Mouse (Mus musculus) hindbrain, embryonic 16.5 days (tissue): ENCODE measurements around the gene Tob1. TPM values are rescaled to one million over a fixed set of nuclear protein-coding genes. Genes with fewer than 3 reads are reported as not detected.

Experiments
- ATAC-seq: fragments of 200-750 bp; cut with Nextera tagmentation; 2 replicates; pipeline ENCODE4 v1.8.0; 2017; ENCODE audit warnings: moderate TSS enrichment, moderate library complexity
- H3K27ac ChIP-seq: fragments of 300-500 bp; sonication (generic); 2 replicates; pipeline ENCODE4 v1.5.1; 2014; ENCODE audit warnings: low read depth, mild to moderate bottlenecking, control low read depth, low read length, moderate library complexity
- H3K27me3 ChIP-seq: fragments of 300-500 bp; sonication (generic); replicated peaks from 2 replicates; pipeline ENCODE4 v1.6.1; 2014; ENCODE audit warnings: low read length; ENCODE audit not compliant: control insufficient read depth, insufficient read depth
- H3K36me3 ChIP-seq: fragments of 300-500 bp; sonication (generic); 2 replicates; pipeline ENCODE4 v1.6.1; 2014; ENCODE audit warnings: mild to moderate bottlenecking, low read length, moderate library complexity, mixed read lengths; ENCODE audit not compliant: control insufficient read depth, insufficient read depth
- H3K4me1 ChIP-seq: fragments of 300-500 bp; sonication (generic); 2 replicates; pipeline ENCODE4 v1.6.1; 2014; ENCODE audit warnings: low read depth, low read length; ENCODE audit not compliant: control insufficient read depth, insufficient read depth
- H3K4me2 ChIP-seq: fragments of 300-500 bp; sonication (generic); 2 replicates; pipeline ENCODE4 v1.6.1; 2014; ENCODE audit warnings: mild to moderate bottlenecking, low read length, control low read depth, moderate library complexity
- H3K4me3 ChIP-seq: fragments of 300-500 bp; sonication (generic); 2 replicates; pipeline ENCODE4 v1.5.1; 2014; ENCODE audit warnings: mild to moderate bottlenecking, low read length, control low read depth, moderate library complexity
- H3K9ac ChIP-seq: fragments of 300-500 bp; sonication (generic); 2 replicates; pipeline ENCODE4 v1.6.1; 2014; ENCODE audit warnings: low read depth, mild to moderate bottlenecking, control low read depth, low read length, moderate library complexity
- H3K9me3 ChIP-seq: fragments of 300-500 bp; sonication (generic); 2 replicates; pipeline ENCODE4 v1.6.1; 2014; ENCODE audit warnings: mild to moderate bottlenecking, low read length, moderate library complexity; ENCODE audit not compliant: control insufficient read depth
- WGBS: fragments of 180-500 bp; shearing (Covaris S2); extraction: QIAGEN DNeasy Blood & Tissue Kit; methylation state at CpG from one replicate; pipeline ENCODE4 v1.1.7; 2014; 5-methylcytosine and 5-hydroxymethylcytosine counted together
- polyA plus RNA-seq: library from polyadenylated mRNA; unstranded; fragments of >200 nt; fragmentation: Nextera tagmentation; extraction: Ambion mirVana; gene quantifications from 2 replicates; pipeline ENCODE4 v1.2.1, GENCODE M21; 2015

Gene Tob1
- polyA plus RNA-seq = 29.1 and 29.2 TPM in 2 replicates

DNA sequence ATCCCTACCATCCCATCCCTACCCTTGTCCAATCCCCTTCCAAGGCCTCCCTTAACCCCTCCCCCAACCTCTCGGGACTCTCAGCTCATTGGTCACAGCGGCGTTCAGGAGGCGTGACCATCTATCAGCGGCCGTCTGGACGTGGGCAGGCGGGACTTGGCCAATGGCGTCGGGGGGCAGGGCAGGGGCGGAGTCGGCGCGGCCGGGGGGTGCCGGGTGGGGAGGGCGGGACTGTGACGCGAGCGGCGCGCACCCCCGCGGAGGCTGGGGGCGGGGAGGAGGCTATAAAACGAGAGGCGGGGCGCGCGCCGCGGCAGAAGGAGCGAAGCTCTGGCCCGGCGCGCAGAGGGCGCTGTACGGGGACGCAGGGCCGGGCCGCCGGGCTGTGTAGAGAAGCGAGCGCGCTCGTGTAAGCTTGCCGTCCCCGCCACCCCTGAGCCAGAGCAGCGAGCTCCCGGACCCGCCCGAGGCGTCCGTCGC is at the start of gene Tob1:
Gene Tob1, plus strand, starts transcription at position 331 of the 480 bp plus-strand sequence.
- Histone ChIP-seq H3K4me3 (peak within 1 kb of the TSS; percentile 88), H3K36me3 (peaks cover 12% of the 10 kb centered on the region), H3K9me3 (no peaks in the 10 kb centered on the region), H3K27ac (peak within 1 kb of the TSS; percentile 99), H3K4me1 (peaks cover 23% of the 10 kb centered on the region), H3K27me3 (no peaks in the 10 kb centered on the region), H3K4me2 (peak within 1 kb of the TSS; percentile 85), H3K9ac (peak within 1 kb of the TSS; percentile 99)
- peak; percentile 96 for ATAC-seq
- WGBS = 0% methylated on average over 36 of the region's 55 CpGs

DNA sequence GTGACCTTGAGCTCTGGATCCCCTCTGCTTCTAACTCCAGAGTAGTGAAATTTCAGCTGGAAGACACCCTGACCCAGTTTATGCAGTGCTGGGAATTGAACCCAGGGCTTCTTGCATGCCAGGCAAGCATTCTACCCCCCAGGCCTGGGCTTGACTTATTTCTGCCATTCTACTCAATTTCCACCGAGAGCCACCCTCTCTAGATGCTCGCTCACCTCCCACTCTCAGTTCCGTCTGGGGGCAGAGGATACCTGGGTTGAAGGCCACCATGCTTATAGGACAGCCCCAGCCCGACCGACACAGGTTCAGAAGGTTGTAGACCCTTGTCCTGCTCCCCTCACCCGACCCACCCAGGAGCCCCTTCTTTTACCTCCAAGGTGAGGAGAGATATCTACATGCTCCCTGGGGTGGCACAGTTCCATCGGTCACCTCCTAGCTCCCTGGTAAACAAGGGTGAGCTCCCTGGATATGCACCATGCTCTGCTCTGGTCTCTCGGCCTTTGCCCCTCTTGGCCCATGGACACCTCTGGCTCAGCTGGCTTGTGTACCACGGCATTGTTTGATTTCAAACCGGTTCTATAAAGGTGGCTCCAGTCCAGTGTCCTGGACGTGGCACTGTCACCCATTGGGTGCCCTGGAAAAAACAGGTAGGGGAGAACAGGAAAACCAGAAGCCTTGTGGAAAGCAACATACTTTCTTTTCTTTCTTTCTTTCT is 49.2 kb upstream of the Tob1 start:
- ATAC-seq = no peak
- Histone ChIP-seq H3K4me1 (peaks cover 29% of the 10 kb centered on the region), H3K4me2 (no peak overlapping the region), H3K9ac (no peak overlapping the region), H3K9me3 (no peaks in the 10 kb centered on the region), H3K36me3 (no peaks in the 10 kb centered on the region), H3K27ac (peak overlapping the region; percentile 98), H3K4me3 (no peak overlapping the region), H3K27me3 (no peaks in the 10 kb centered on the region)
- WGBS = 89% methylated on average over 11 of the region's 11 CpGs

DNA sequence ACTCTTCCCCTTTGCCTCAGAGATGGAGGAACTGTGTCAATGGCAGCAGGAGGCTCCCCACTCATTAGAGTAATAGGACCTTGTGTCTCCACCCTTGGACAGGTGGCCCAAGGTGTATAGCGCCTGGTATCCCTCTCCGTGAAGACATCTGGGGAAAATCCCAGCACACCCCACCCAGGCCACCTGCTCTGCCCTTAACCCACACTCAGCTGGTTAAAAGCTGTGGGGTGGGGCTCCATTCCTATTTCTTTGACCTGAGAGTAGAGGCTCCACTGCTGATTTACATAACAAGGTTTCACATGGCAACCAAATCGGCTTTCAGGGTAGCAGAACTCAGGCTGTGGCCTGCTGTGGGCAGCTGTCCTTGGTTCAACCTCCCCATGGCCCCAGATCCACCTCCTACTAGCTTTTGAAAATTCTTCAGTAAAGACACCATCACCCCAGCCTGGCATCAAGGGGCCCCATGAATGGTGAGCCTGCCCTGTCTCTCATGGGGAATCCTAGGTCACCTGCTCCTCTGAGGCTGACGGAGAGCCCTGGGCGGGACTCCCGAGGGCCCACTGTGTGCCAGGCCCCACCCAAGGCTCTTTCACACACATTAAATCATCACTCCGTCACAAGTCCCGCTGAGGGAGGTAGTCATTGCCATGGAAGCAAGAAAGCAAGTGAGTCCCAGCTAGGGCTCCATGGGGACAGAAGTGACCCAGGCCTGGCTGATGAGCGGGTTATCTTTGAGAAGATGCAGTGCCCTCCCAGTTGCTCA is 48.1 kb upstream of the Tob1 start:
- Histone ChIP-seq H3K27me3 (no peaks in the 10 kb centered on the region), H3K36me3 (no peaks in the 10 kb centered on the region), H3K9ac (no peak overlapping the region), H3K4me3 (no peak overlapping the region), H3K27ac (no peak overlapping the region), H3K9me3 (no peaks in the 10 kb centered on the region), H3K4me2 (no peak overlapping the region), H3K4me1 (peaks cover 29% of the 10 kb centered on the region)
- WGBS = 48% methylated on average over 9 of the region's 9 CpGs
- ATAC-seq = no peak

DNA sequence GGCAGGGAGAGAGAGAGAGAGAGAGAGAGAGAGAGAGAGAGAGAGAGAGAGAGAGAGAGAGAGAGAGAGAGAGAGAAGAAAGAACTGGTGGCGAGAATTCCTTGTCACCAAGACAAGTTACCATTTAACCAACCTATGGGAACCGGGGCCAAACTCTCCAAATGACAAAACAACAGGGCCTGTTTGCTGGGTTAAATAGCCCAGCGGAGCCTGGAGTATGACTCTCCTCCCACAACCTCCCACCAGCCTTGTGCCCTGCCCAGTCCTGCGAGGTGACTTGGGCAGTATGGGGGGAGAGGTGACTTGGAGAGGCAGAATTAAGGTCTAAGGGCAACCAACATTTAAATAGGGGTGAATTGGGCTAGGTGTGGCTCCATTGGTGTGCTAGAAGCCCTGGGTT is 45.5 kb upstream of the Tob1 start:
- peaks cover 9% of the 10 kb centered on the region for H3K4me1 ChIP-seq
- no peaks in the 10 kb centered on the region for H3K9me3 ChIP-seq
- H3K9ac ChIP-seq = no peak overlapping the region
- no peaks in the 10 kb centered on the region for H3K36me3 ChIP-seq
- 83% methylated on average over 4 of the region's 4 CpGs for WGBS
- no peaks in the 10 kb centered on the region for H3K27me3 ChIP-seq
- ATAC-seq = no peak
- no peak overlapping the region for H3K27ac ChIP-seq
- no peak overlapping the region for H3K4me3 ChIP-seq
- H3K4me2 ChIP-seq = no peak overlapping the region

DNA sequence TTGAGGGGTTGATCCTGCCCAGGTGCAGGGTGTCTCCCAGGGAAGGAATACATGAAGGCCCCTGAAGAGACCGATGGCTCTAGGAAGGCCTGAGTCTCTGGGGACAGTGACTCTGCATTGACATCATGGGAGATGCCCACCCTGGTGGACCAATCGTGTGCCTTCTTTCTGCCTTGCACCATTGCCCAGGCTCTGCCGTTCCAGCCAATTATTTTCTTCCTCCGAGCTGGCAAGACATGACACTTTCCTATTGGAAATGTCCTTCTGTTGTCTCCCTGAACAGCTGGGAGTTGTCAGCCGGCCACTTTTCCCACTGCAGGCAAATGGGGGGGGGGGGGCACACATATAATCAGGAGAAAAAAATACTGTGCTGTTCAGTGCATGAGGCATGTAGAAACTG is 43.0 kb upstream of the Tob1 start:
- 39% methylated on average over 5 of the region's 5 CpGs for WGBS
- no peak overlapping the region for H3K4me2 ChIP-seq
- H3K9ac ChIP-seq = no peak overlapping the region
- H3K27me3 ChIP-seq = no peaks in the 10 kb centered on the region
- ATAC-seq = peak; percentile 67
- no peaks in the 10 kb centered on the region for H3K4me1 ChIP-seq
- H3K36me3 ChIP-seq = no peaks in the 10 kb centered on the region
- no peak overlapping the region for H3K27ac ChIP-seq
- no peaks in the 10 kb centered on the region for H3K9me3 ChIP-seq
- H3K4me3 ChIP-seq = no peak overlapping the region

DNA sequence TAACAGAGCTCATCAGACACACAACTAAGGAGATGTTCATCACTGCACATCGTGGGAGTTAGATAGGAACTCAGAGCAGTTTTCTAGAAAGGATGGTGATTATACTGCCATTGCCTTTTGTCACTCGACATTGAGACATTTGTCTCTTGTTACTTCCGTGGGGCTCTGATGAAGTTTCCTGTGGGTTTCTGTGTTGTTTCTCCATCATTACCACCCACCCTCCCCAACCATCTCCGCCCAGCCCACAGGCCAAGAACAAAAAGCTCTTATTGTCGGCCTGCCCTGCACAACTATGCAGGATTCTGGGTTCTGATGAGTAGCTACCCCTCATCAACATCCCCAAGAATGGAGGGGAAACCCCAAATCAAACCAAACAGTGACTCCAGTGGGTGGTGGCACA is 41.7 kb upstream of the Tob1 start:
- H3K36me3 ChIP-seq = no peaks in the 10 kb centered on the region
- H3K4me1 ChIP-seq = no peaks in the 10 kb centered on the region; the same call in 1 of the 2 replicates
- ATAC-seq = no peak
- H3K27me3 ChIP-seq = no peaks in the 10 kb centered on the region
- 74% methylated on average over 5 of the region's 5 CpGs for WGBS
- no peaks in the 10 kb centered on the region for H3K9me3 ChIP-seq
- no peak overlapping the region for H3K4me3 ChIP-seq
- H3K9ac ChIP-seq = no peak overlapping the region
- no peak overlapping the region for H3K4me2 ChIP-seq
- H3K27ac ChIP-seq = no peak overlapping the region

DNA sequence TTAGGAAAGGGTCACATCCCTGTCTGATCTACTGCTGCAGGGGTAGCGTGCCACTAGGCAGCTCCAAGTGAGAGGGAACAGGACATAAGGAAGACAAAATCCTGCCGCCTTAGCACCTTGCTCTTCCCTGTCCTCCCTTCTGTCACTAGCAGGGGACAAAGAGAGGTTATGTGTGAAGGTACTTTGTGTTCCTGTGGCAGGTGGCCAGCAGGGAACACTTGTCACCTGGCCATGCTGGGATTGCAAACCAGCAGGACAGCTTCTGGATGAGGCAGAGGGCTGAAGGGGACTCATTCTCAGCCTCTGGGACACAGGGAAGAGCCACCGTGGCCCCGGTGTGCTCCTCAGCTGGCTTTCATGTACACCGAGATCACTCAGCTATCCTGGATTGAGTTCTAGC is 39.6 kb upstream of the Tob1 start:
- peaks cover 5% of the 10 kb centered on the region; the same call in 1 of the 2 replicates for H3K4me1 ChIP-seq
- no peak for ATAC-seq
- no peak overlapping the region for H3K4me3 ChIP-seq
- no peak overlapping the region for H3K9ac ChIP-seq
- 87% methylated on average over 5 of the region's 5 CpGs for WGBS
- no peaks in the 10 kb centered on the region for H3K36me3 ChIP-seq
- H3K9me3 ChIP-seq = no peaks in the 10 kb centered on the region
- no peak overlapping the region for H3K4me2 ChIP-seq
- no peak overlapping the region for H3K27ac ChIP-seq
- H3K27me3 ChIP-seq = no peaks in the 10 kb centered on the region

DNA sequence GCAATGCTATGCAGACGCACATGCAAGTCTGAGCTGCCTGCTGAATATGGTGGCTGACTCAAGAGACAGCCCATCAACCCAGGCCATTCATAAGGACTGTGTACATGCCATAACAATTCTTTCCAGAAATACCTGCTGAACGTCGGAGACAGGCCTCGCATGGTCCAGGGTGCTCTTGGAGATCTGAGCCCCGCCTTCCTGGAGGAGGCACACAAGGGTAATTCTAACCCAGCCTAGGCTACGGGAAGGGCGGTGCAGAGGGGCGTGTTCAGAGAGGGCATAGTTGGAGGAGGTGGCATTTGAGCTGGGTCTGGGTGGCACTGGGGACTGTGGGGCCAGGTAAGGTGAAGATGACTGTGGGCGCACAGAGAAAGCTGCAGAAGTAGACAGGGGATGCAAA is 39.1 kb upstream of the Tob1 start:
- Histone ChIP-seq H3K4me2 (no peak overlapping the region), H3K9me3 (no peaks in the 10 kb centered on the region), H3K27me3 (no peaks in the 10 kb centered on the region), H3K9ac (no peak overlapping the region), H3K4me1 (peaks cover 5% of the 10 kb centered on the region; the same call in 1 of the 2 replicates), H3K4me3 (no peak overlapping the region), H3K27ac (no peak overlapping the region), H3K36me3 (no peaks in the 10 kb centered on the region)
- no peak for ATAC-seq
- WGBS = 81% methylated on average over 9 of the region's 9 CpGs

DNA sequence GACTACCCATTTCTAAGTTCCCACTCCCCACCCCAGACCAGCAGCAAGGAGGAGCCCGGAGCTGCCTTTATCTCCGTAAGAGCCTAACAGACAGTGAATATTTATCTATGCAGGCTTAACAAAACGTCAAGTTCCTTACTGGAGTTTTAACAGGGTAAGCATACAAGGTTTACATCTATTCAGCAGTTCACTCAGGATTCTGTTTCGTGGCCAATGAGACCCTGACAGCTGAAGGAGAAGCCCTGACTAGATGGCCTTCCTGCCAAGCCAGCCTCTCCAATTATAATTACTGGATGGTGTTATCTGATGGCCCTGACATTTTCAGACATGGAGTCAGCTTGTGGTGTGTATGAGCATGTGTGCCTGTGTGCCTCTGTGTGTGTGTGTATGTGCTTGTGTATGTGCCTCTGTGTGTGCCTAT is 37.5 kb upstream of the Tob1 start:
- Histone ChIP-seq H3K4me2 (no peak overlapping the region), H3K36me3 (no peaks in the 10 kb centered on the region), H3K27ac (no peak overlapping the region), H3K27me3 (no peaks in the 10 kb centered on the region), H3K9ac (no peak overlapping the region), H3K9me3 (no peaks in the 10 kb centered on the region), H3K4me1 (peaks cover 5% of the 10 kb centered on the region; the same call in 1 of the 2 replicates), H3K4me3 (no peak overlapping the region)
- ATAC-seq = peak; percentile 27; the same call in 1 of the 2 replicates
- WGBS = 50% methylated on average over 4 of the region's 4 CpGs
